Mouse (Mus musculus) neural tube, embryonic 10.5 days (tissue): ENCODE results near the gene Zbtb18.

Experiments
- DNase-seq: peaks from one replicate; pipeline ENCODE4 v3.0.0-alpha.2; 2017; ENCODE audit warnings: low spot score; ENCODE audit errors: extremely low spot score

Zbtb18 gene

GRCm38 (mm10) chr1:177479356-177480004, 37.3 kb downstream of the Zbtb18 start:
- no peak for DNase-seq

- DNase-seq, result no peak
Observed at GRCm38 (mm10) chr1:177483612-177484011, 41.5 kb downstream of the Zbtb18 start.

- no peak for DNase-seq
Observed at GRCm38 (mm10) chr1:177484280-177484679, 42.1 kb downstream of the Zbtb18 start.

- DNase-seq, result no peak
Observed at GRCm38 (mm10) chr1:177484680-177485079, 42.5 kb downstream of the Zbtb18 start.

GRCm38 (mm10) chr1:177489844-177490243, 47.7 kb downstream of the Zbtb18 start:
- DNase-seq, result no peak

GRCm38 (mm10) chr1:177490808-177491207, 48.7 kb downstream of the Zbtb18 start:
- no peak for DNase-seq

GRCm38 (mm10) chr1:177491280-177491679, 49.1 kb downstream of the Zbtb18 start:
- DNase-seq, result no peak

- DNase-seq, result no peak
Observed at GRCm38 (mm10) chr1:177494306-177494705, 52.2 kb downstream of the Zbtb18 start.

- DNase-seq, result no peak
Observed at GRCm38 (mm10) chr1:177494913-177495542, 52.9 kb downstream of the Zbtb18 start.
